Mouse (Mus musculus) frontal cortex, postnatal 14 days (tissue): ENCODE measurements around the gene Cfap97d2.

Experiments used
- DNase-seq, 2 experiments: peaks; one replicate each; pipeline ENCODE4 v3.0.0; 2022; ENCODE audit warnings: low spot score in 2 of 2

The Cfap97d2 gene

GRCm38 (mm10) chr8:13687101-13687717 lies 18.5 kb upstream of the Cfap97d2 start:
- no peak for DNase-seq

GRCm38 (mm10) chr8:13687941-13688340 lies 17.7 kb upstream of the Cfap97d2 start:
- no peak for DNase-seq

GRCm38 (mm10) chr8:13688461-13688860 lies 17.2 kb upstream of the Cfap97d2 start:
- DNase-seq = no peak

GRCm38 (mm10) chr8:13689331-13689730 lies 16.4 kb upstream of the Cfap97d2 start:
- no peak for DNase-seq

- DNase-seq = no peak
These were observed 13.2 kb upstream of the Cfap97d2 start for GRCm38 (mm10) chr8:13692302-13693066.

GRCm38 (mm10) chr8:13694735-13695134 lies 11.0 kb upstream of the Cfap97d2 start:
- DNase-seq = no peak

- DNase-seq = no peak
These were observed 10.4 kb upstream of the Cfap97d2 start for GRCm38 (mm10) chr8:13695203-13695867.

- DNase-seq = no peak
These were observed 9.5 kb upstream of the Cfap97d2 start for GRCm38 (mm10) chr8:13696157-13696556.

- no peak for DNase-seq
These were observed 8.5 kb upstream of the Cfap97d2 start for GRCm38 (mm10) chr8:13697196-13697595.

- DNase-seq = no peak
These were observed 8.0 kb upstream of the Cfap97d2 start for GRCm38 (mm10) chr8:13697681-13698080.

GRCm38 (mm10) chr8:13698281-13698680 lies 7.4 kb upstream of the Cfap97d2 start:
- no peak for DNase-seq

- DNase-seq = no peak
These were observed 6.3 kb upstream of the Cfap97d2 start for GRCm38 (mm10) chr8:13699323-13699949.

- no peak for DNase-seq
These were observed 2.9 kb upstream of the Cfap97d2 start for GRCm38 (mm10) chr8:13702755-13703154.

GRCm38 (mm10) chr8:13703756-13704155 lies 1.9 kb upstream of the Cfap97d2 start:
- no peak for DNase-seq

- DNase-seq = no peak
These were observed 1.4 kb upstream of the Cfap97d2 start for GRCm38 (mm10) chr8:13704301-13704700.

GRCm38 (mm10) chr8:13706918-13707317 lies 1.2 kb downstream of the Cfap97d2 start:
- no peak for DNase-seq

GRCm38 (mm10) chr8:13708514-13708913 lies 2.8 kb downstream of the Cfap97d2 start:
- DNase-seq = no peak

- no peak for DNase-seq
These were observed 13.3 kb downstream of the Cfap97d2 start for GRCm38 (mm10) chr8:13718980-13719379.

- no peak for DNase-seq
These were observed 20.0 kb downstream of the Cfap97d2 start for GRCm38 (mm10) chr8:13725722-13726121.

GRCm38 (mm10) chr8:13727469-13728094 lies 21.9 kb downstream of the Cfap97d2 start:
- no peak for DNase-seq

- no peak for DNase-seq
These were observed 34.7 kb downstream of the Cfap97d2 start for GRCm38 (mm10) chr8:13740323-13740770.
